Mouse (Mus musculus) cerebellum, adult 2 months (tissue): ENCODE results near the gene Ap1g1.

ENCODE experiments used
- CTCF ChIP-seq: fragments of 200-500 bp; IDR thresholded peaks from 2 replicates; pipeline ENCODE4 v1.5.1; 2011; ENCODE audit warnings: low read depth, mild to moderate bottlenecking, control low read depth, low read length, moderate library complexity, borderline replicate concordance; ENCODE audit not compliant: insufficient read depth
- POLR2A ChIP-seq: fragments of 200-500 bp; IDR thresholded peaks from 2 replicates; pipeline ENCODE4 v1.6.1; 2011; ENCODE audit warnings: low read length, control low read depth, borderline replicate concordance; ENCODE audit not compliant: insufficient read depth

DNA sequence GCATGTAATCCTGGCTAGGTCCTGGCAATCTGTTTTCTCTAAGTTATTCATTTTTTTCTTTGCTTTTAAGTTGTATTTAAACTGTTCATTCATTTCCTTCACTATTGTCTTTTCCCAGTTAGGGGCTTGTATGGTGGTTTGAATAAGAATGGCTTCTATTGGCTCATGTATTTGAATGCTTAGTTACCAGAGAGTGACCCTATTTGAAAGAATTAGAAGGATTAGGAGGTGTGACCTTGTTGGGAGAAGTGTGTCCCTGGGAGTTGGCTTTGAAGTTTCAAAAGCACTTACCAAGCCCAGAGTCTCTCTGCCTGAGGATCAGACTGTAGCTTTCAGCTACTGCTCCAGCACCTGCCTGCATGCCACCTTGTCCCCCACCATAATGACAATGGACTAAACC is 106.9 kb downstream of the Ap1g1 start:
- no peak for TF ChIP-seq CTCF
- TF ChIP-seq POLR2A = no peak
